Mouse (Mus musculus): ENCODE data around the gene Bloc1s4. TPM values are rescaled to one million over a fixed set of nuclear protein-coding genes. Genes with fewer than 3 reads are reported as not detected.
A peak's percentile ranks its signal among the peaks of the same experiment; 100 is the strongest.

Gene Bloc1s4
- total and polyA plus RNA-seq, 3 experiments, result 20.9 to 23.3 (median 21.2) TPM

DNA sequence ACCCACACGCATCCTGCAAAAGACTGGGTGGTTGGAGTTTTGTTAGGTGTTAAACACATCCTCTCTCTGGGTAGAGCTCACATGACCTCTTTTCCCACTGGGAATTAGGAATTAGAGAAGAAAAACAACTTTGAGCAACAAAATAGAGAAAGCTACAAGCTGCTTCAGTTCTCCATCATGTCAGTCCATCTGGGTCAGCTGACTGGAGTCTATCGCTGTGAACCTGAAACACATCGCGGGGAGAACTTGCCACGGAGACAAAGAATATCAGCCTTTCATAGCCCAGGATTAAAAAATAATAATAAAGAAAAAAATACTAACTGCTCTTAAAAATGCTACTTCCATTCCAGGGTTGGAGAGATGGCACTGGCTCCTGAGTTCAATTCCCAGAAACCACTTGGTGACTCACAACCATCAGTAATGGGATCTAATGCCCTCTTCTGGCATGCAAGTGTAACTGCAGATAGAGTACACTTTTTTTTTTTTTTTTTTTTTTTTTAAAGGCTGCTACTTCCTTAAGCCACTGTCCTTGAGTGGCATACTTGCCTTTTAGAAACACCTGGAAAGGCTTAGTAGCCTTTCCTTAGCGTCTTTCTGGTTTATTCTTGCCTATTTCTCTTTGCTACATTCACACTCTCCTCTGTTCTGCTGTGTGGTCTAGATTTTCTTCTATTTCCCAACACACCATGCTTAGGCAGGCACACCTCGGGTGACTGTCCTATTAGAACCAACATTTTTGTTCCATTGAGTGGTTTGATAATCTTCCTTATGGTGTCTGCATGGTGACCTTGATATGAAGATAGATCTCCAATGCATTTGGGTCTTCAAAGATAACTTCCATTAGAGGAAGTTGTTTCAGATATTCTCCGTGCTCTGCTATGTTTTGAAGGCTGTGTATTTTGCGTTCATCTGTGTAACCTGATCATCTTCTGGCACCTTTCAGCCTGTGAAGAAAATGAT lies 1.9 kb upstream of the Bloc1s4 start:
- H3K4me3 ChIP-seq (replicated peaks in 1 of 3; ENCODE audit: low read depth in 2 of 3, low read length in 2 of 3, poor library complexity in 1 of 3), result no peak overlapping the region
- no peaks in the 10 kb centered on the region for H3K9me3 ChIP-seq (replicated peaks; ENCODE audit: low read length)
- no peak for TF ChIP-seq TBP (conservative IDR thresholded peaks at IDR 0.05; ENCODE audit: low read depth, low read length)
- peak; percentile 49 to 67; a peak in 3 of 4 replicates for TF ChIP-seq CTCF (conservative IDR thresholded peaks at IDR 0.05 in 1 of 2, IDR thresholded peaks at IDR 0.05 in 1 of 2; ENCODE audit: low read depth in 2 of 2, low read length in 2 of 2)
- TF ChIP-seq RAD21 (IDR thresholded peaks at IDR 0.05; ENCODE audit: low read depth, low read length), result peak; percentile 49
- TF ChIP-seq NRF1 (IDR thresholded peaks at IDR 0.05; ENCODE audit: low read depth, low read length), result no peak
- no peak for TF ChIP-seq ETS1 (conservative IDR thresholded peaks at IDR 0.05; ENCODE audit: low read depth, low read length)
- TF ChIP-seq BHLHE40 (IDR thresholded peaks at IDR 0.05; ENCODE audit: low read depth, low read length), result no peak
- TF ChIP-seq HCFC1 (IDR thresholded peaks at IDR 0.05; ENCODE audit: low read depth, low read length), result no peak
- TF ChIP-seq IRF4 (IDR thresholded peaks at IDR 0.05; ENCODE audit: low read depth, low read length), result no peak; the same call in 1 of the 2 replicates
- TF ChIP-seq MAFK (IDR thresholded peaks at IDR 0.05; ENCODE audit: insufficient replicate concordance, low read length), result no peak
- no peak for TF ChIP-seq KAT2A (IDR thresholded peaks at IDR 0.05; ENCODE audit: insufficient replicate concordance, low read length)
- no peak for TF ChIP-seq SIN3A (IDR thresholded peaks at IDR 0.05; ENCODE audit: low read length)
- TF ChIP-seq ZNF384 (IDR thresholded peaks at IDR 0.05; ENCODE audit: low read depth, low read length), result peak; percentile 100
- TF ChIP-seq USF2 (conservative IDR thresholded peaks at IDR 0.05; ENCODE audit: low read depth, low read length), result no peak
- no peak for TF ChIP-seq CHD1 (IDR thresholded peaks at IDR 0.05; ENCODE audit: low read depth, low read length)
- no peak for TF ChIP-seq MXI1 (IDR thresholded peaks at IDR 0.05; ENCODE audit: low read depth, low read length)
- TF ChIP-seq JUND (conservative IDR thresholded peaks at IDR 0.05; ENCODE audit: low read depth, low read length), result peak; percentile 37; the same call in 1 of the 2 replicates
- no peak for TF ChIP-seq CHD2 (IDR thresholded peaks at IDR 0.05; ENCODE audit: low read length)
- no peak for TF ChIP-seq POLR2AphosphoS2 (IDR thresholded peaks at IDR 0.05; ENCODE audit: low read depth, low read length)
- TF ChIP-seq RCOR1 (conservative IDR thresholded peaks at IDR 0.05; ENCODE audit: low read depth, low read length), result no peak
- peak; percentile 43; the same call in 1 of the 2 replicates for TF ChIP-seq ZMIZ1 (IDR thresholded peaks at IDR 0.05; ENCODE audit: low read depth, low read length)
- TF ChIP-seq MYC (IDR thresholded peaks at IDR 0.05; ENCODE audit: low read depth, low read length), result no peak
- TF ChIP-seq JUN (IDR thresholded peaks at IDR 0.05; ENCODE audit: insufficient read depth, low read depth, low read length), result no peak
- no peak for TF ChIP-seq ZC3H11A (IDR thresholded peaks at IDR 0.05; ENCODE audit: low read depth, low read length)
- TF ChIP-seq SMC3 (IDR thresholded peaks at IDR 0.05; ENCODE audit: low read depth, low read length), result peak; percentile 11; the same call in 1 of the 2 replicates
- TF ChIP-seq GABPA (IDR thresholded peaks at IDR 0.05; ENCODE audit: insufficient replicate concordance, low read depth, low read length), result no peak
- TF ChIP-seq MEF2A (IDR thresholded peaks at IDR 0.05; ENCODE audit: borderline replicate concordance, low read depth, low read length), result no peak
- no peak for TF ChIP-seq MAZ (IDR thresholded peaks at IDR 0.05; ENCODE audit: low read depth, low read length)
- no peak for TF ChIP-seq POLR2A (IDR thresholded peaks at IDR 0.05; ENCODE audit: low read depth, low read length)
- TF ChIP-seq USF1 (IDR thresholded peaks at IDR 0.05; ENCODE audit: low read depth, low read length), result no peak
- TF ChIP-seq TCF12 (IDR thresholded peaks at IDR 0.05; ENCODE audit: low read depth, low read length), result no peak
- TF ChIP-seq ELF1 (IDR thresholded peaks at IDR 0.05; ENCODE audit: low read depth, low read length), result no peak
- no peak for TF ChIP-seq EP300 (IDR thresholded peaks at IDR 0.05; ENCODE audit: low read length)
- no peak for TF ChIP-seq MAX (IDR thresholded peaks at IDR 0.05; ENCODE audit: low read length)
- no peak for TF ChIP-seq UBTF (IDR thresholded peaks at IDR 0.05; ENCODE audit: low read depth, low read length)
- TF ChIP-seq ZKSCAN1 (IDR thresholded peaks at IDR 0.05; ENCODE audit: borderline replicate concordance, low read depth, low read length), result no peak; the same call in 1 of the 2 replicates
- H3K27ac ChIP-seq (ENCODE audit: insufficient read depth, low read depth), result no peak overlapping the region
- no peak overlapping the region for H3K9ac ChIP-seq (ENCODE audit: insufficient read depth, low read depth)
- H3K36me3 ChIP-seq (replicated peaks in 1 of 2; ENCODE audit: control insufficient read depth in 1 of 2, insufficient read depth in 1 of 2, low read length in 1 of 2), result peaks cover 0 to 10% of the 10 kb centered on the region in 2 experiments
- H3K4me1 ChIP-seq (ENCODE audit: control insufficient read depth in 1 of 2, insufficient read depth in 2 of 2), result peaks cover 4 to 25% of the 10 kb centered on the region in 2 experiments
- in situ Hi-C loops (cut with MboI; ENCODE audit: low pct_ligation_motif_present, low pct_unique_long_range_greater_than_20kb, low sequenced_read_pairs), result no loop called here
- H3K4me2 ChIP-seq (ENCODE audit: insufficient read depth, low read depth, poor library complexity, severe bottlenecking), result no peak overlapping the region
- no peak for DNase-seq (ENCODE audit: extremely low read depth)
- H3K27me3 ChIP-seq (replicated peaks), result no peaks in the 10 kb centered on the region
- dilution Hi-C loops (cut with MboI; ENCODE audit: extremely low pct_ligation_motif_present, extremely low pct_unique_long_range_greater_than_20kb, low sequenced_read_pairs), result no loop called here
- H3K79me2 ChIP-seq (replicated peaks; ENCODE audit: control insufficient read depth, extremely low read depth, insufficient read depth, poor library complexity, severe bottlenecking), result peaks cover 12% of the 10 kb centered on the region
